Mouse (Mus musculus) neutrophil, adult 5-6 weeks (primary cell): Measurements from ENCODE around the gene Psmb10. TPM values are rescaled to one million over a fixed set of nuclear protein-coding genes. Genes with fewer than 3 reads are reported as not detected.

ENCODE experiments used
- ATAC-seq: fragments of 151-379, 151-347 bp; 2 replicates; pipeline ENCODE4 v1.8.0; 2017; ENCODE audit warnings: mild to moderate bottlenecking, moderate TSS enrichment; ENCODE audit not compliant: insufficient number of reproducible peaks, poor library complexity, low FRiP score, severe bottlenecking; ENCODE audit errors: extremely low read depth
- total RNA-seq: library from RNA; stranded (forward); fragments of 200-1000 nt; gene quantifications from 2 replicates; pipeline ENCODE4 v1.2.3, GENCODE M21; 2017

Psmb10 gene
- total RNA-seq: 56.2 and 67.8 TPM in 2 replicates

- no peak for ATAC-seq
Measured at GRCm38 (mm10) chr8:105938306-105938669, at the start of gene Psmb10. TSS of gene Psmb10 (minus strand) at chr8:105938444.

GRCm38 (mm10) chr8:105983406-105983805 is 45.2 kb upstream of the Psmb10 start:
- ATAC-seq: peak; percentile 18; the same call in 1 of the 2 replicates

- ATAC-seq: no peak
Measured at GRCm38 (mm10) chr8:105981146-105981545, 42.9 kb upstream of the Psmb10 start.

GRCm38 (mm10) chr8:105979325-105979724 is 41.1 kb upstream of the Psmb10 start, which contains the start of gene Dpep3:
TSS of gene Dpep3 (minus strand) at chr8:105979429.
- no peak for ATAC-seq

GRCm38 (mm10) chr8:105975363-105975762 is 37.1 kb upstream of the Psmb10 start:
- no peak for ATAC-seq

GRCm38 (mm10) chr8:105971019-105971720 is 32.9 kb upstream of the Psmb10 start:
- no peak for ATAC-seq

GRCm38 (mm10) chr8:105969367-105969766 is 31.1 kb upstream of the Psmb10 start:
- no peak for ATAC-seq

- ATAC-seq: no peak
Measured at GRCm38 (mm10) chr8:105966692-105967311, 28.6 kb upstream of the Psmb10 start.

GRCm38 (mm10) chr8:105965905-105966341 is 27.7 kb upstream of the Psmb10 start, which contains the start of gene Slc12a4:
TSS of gene Slc12a4 (minus strand) at chr8:105966097.
- ATAC-seq: peak; percentile 16; the same call in 1 of the 2 replicates

GRCm38 (mm10) chr8:105965266-105965904 is 27.1 kb upstream of the Psmb10 start:
- ATAC-seq: 0 out of 2 replicates have a peak, but pooled peaks have one; percentile 18

- no peak for ATAC-seq
Measured at GRCm38 (mm10) chr8:105964506-105965265, 26.4 kb upstream of the Psmb10 start.

- no peak for ATAC-seq
Measured at GRCm38 (mm10) chr8:105961536-105961935, 23.3 kb upstream of the Psmb10 start.

- ATAC-seq: no peak
Measured at GRCm38 (mm10) chr8:105961101-105961500, 22.9 kb upstream of the Psmb10 start.

GRCm38 (mm10) chr8:105959350-105959749 is 21.1 kb upstream of the Psmb10 start:
- ATAC-seq: no peak

GRCm38 (mm10) chr8:105957813-105958212 is 19.6 kb upstream of the Psmb10 start:
- ATAC-seq: no peak

GRCm38 (mm10) chr8:105956556-105956955 is 18.3 kb upstream of the Psmb10 start:
- no peak for ATAC-seq

GRCm38 (mm10) chr8:105951057-105951659 is 12.9 kb upstream of the Psmb10 start:
- ATAC-seq: no peak

GRCm38 (mm10) chr8:105949350-105949749 is 11.1 kb upstream of the Psmb10 start:
- no peak for ATAC-seq

GRCm38 (mm10) chr8:105943321-105943739 is 5.1 kb upstream of the Psmb10 start, which contains the start of gene Lcat:
TSS of gene Lcat (minus strand) at chr8:105943382.
- ATAC-seq: no peak
